Mouse (Mus musculus) hindlimb bud, embryonic 11.5 days (tissue): ENCODE data around the gene Mettl1.

Source experiments
- DNase-seq: peaks from one replicate; pipeline ENCODE4 v3.0.0-alpha.2; 2012; ENCODE audit warnings: low read depth, low spot score; ENCODE audit errors: extremely low spot score

Mettl1 gene

GRCm38 (mm10) chr10:127083292-127083914 lies 42.2 kb downstream of the Mettl1 start:
- no peak for DNase-seq

GRCm38 (mm10) chr10:127083915-127084306 lies 42.7 kb downstream of the Mettl1 start:
- no peak for DNase-seq

GRCm38 (mm10) chr10:127085052-127085451 lies 43.8 kb downstream of the Mettl1 start:
- no peak for DNase-seq

GRCm38 (mm10) chr10:127085633-127086032 lies 44.4 kb downstream of the Mettl1 start:
- no peak for DNase-seq

GRCm38 (mm10) chr10:127090560-127091411 lies 49.6 kb downstream of the Mettl1 start:
- DNase-seq, result no peak

GRCm38 (mm10) chr10:127091507-127092396 lies 50.5 kb downstream of the Mettl1 start:
- no peak for DNase-seq

- no peak for DNase-seq
Measured at GRCm38 (mm10) chr10:127092742-127093141, 51.5 kb downstream of the Mettl1 start.

GRCm38 (mm10) chr10:127094382-127094802 lies 53.2 kb downstream of the Mettl1 start:
- no peak for DNase-seq
